In the genomic region with DNA sequence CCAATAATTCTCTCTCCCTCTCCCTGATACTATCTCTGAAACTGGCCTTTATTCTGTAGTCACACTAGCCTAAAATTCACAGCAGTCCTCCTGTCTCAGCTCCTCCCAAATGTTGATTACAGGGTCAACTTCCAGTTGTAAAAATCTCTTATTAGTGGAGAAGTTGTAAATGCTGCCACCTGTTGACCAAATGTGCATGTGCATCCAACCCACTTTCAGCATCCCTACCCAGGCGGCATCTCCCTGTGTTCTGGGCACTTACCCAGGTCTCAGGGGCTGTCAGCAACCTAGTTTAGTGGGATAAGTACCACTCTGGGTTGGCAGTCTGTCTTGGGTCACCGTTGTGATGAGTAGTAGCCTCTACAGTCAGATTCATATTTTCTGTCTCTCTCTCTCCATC, we compare ENCODE assay signal across 9 mouse cellular contexts. TPM values are rescaled to one million over a fixed set of nuclear protein-coding genes. Genes with fewer than 3 reads are reported as not detected.
DNase-seq lines count a peak whose midpoint lies in the region; ATAC-seq and TF ChIP-seq lines count a peak whose summit lies in the region.
"Had no signal": no experiment of that assay in that cellular context is flagged by ENCODE, and none has a peak within 500 bp of the region (broad histone marks: within the 10 kb centered on the region; RNA-seq: fewer than 3 reads in every experiment).

No protein-coding gene starts in this region.

- peak; percentile 51; the same call in 1 of the 2 replicates for TF ChIP-seq CTCF in testis, adult 2 months (IDR thresholded peaks at IDR 0.05; ENCODE audit: control insufficient read depth, insufficient read depth, insufficient replicate concordance, low read depth, low read length)
- peak; percentile 37; the same call in 1 of the 2 replicates for TF ChIP-seq CTCF in bone marrow, adult 2 months (IDR thresholded peaks at IDR 0.05; ENCODE audit: control insufficient read depth, insufficient read depth, low read length)
- TF ChIP-seq CTCF in hindbrain, postnatal 0 days (IDR thresholded peaks at IDR 0.05; ENCODE audit: low read depth) = peak; percentile 74

- no peaks in the 10 kb centered on the region for H3K9me3 ChIP-seq in embryonic facial prominence, embryonic 10.5 days
- no peaks in the 10 kb centered on the region for H3K9me3 ChIP-seq in hindbrain, postnatal 0 days (ENCODE audit: low read length)
- H3K9me3 ChIP-seq: neural tube, embryonic 13.5 days had no signal

- no peak overlapping the region for H3K9ac ChIP-seq in hindbrain, postnatal 0 days (replicated peaks; ENCODE audit: low read length)
- H3K9ac ChIP-seq: neural tube, embryonic 13.5 days had no signal

- ATAC-seq in hindbrain, postnatal 0 days = 0 out of 2 replicates have a peak, but pooled peaks have one; percentile 35

- no peak for TF ChIP-seq POLR2A in testis, adult 2 months (IDR thresholded peaks at IDR 0.05; ENCODE audit: control insufficient read depth, low read depth, low read length)
- TF ChIP-seq POLR2A in bone marrow, adult 2 months (IDR thresholded peaks at IDR 0.05; ENCODE audit: borderline replicate concordance, control insufficient read depth, low read depth, low read length) = no peak

- H3K4me2 ChIP-seq in hindbrain, postnatal 0 days (ENCODE audit: low read depth, low read length) = no peak overlapping the region
- H3K4me2 ChIP-seq: neural tube, embryonic 13.5 days had no signal

- DNase-seq in testis, postnatal 14 days (ENCODE audit: low spot score) = no peak
- peak; percentile 34 for DNase-seq in embryonic facial prominence, embryonic 10.5 days (ENCODE audit: low spot score)
- DNase-seq in hindbrain, postnatal 0 days (ENCODE audit: low spot score) = peak; percentile 78
- peak; percentile 53 to 65 for DNase-seq in left cerebral cortex, adult 18-20 months (ENCODE audit: low spot score in 2 of 2)
- DNase-seq in natural killer cell, adult 2 months (ENCODE audit: low spot score in 2 of 2) = peak; percentile 9 to 35
- no peak for DNase-seq in urinary bladder, postnatal 10 days (ENCODE audit: low spot score)

- H3K4me1 ChIP-seq in testis, adult 2 months (ENCODE audit: control insufficient read depth, insufficient read depth, low read length) = peaks cover 4% of the 10 kb centered on the region; the same call in 1 of the 2 replicates
- no peaks in the 10 kb centered on the region for H3K4me1 ChIP-seq in bone marrow, adult 2 months (ENCODE audit: control insufficient read depth, insufficient read depth, low read length)
- H3K4me1 ChIP-seq in embryonic facial prominence, embryonic 10.5 days = 0 out of 2 replicates have a peak, but pooled peaks cover 4% of the 10 kb centered on the region
- H3K4me1 ChIP-seq in hindbrain, postnatal 0 days (ENCODE audit: insufficient read depth, low read length) = no peaks in the 10 kb centered on the region
- H3K4me1 ChIP-seq: neural tube, embryonic 13.5 days had no signal

- H3K27ac ChIP-seq in testis, adult 2 months (ENCODE audit: control insufficient read depth, insufficient read depth, low read depth, low read length) = no peak overlapping the region
- H3K27ac ChIP-seq in bone marrow, adult 2 months (ENCODE audit: control insufficient read depth, insufficient read depth, low read depth, low read length, poor library complexity) = no peak overlapping the region
- H3K27ac ChIP-seq in embryonic facial prominence, embryonic 10.5 days (replicated peaks) = no peak overlapping the region
- no peak overlapping the region for H3K27ac ChIP-seq in hindbrain, postnatal 0 days
- H3K27ac ChIP-seq: neural tube, embryonic 13.5 days had no signal

- no peaks in the 10 kb centered on the region for H3K27me3 ChIP-seq in testis, adult 2 months (ENCODE audit: control insufficient read depth, insufficient read depth, low read length)
- H3K27me3 ChIP-seq in embryonic facial prominence, embryonic 10.5 days (replicated peaks; ENCODE audit: low read depth, poor library complexity, severe bottlenecking) = no peaks in the 10 kb centered on the region
- no peaks in the 10 kb centered on the region for H3K27me3 ChIP-seq in hindbrain, postnatal 0 days (ENCODE audit: insufficient read depth, low read length)
- H3K27me3 ChIP-seq: neural tube, embryonic 13.5 days had no signal

- 23% methylated on average over 2 of the region's 2 CpGs for WGBS in bone marrow, adult 2 months
- 59% methylated on average over 2 of the region's 2 CpGs for WGBS in embryonic facial prominence, embryonic 10.5 days
- WGBS in hindbrain, postnatal 0 days = 37% methylated on average over 2 of the region's 2 CpGs

- H3K36me3 ChIP-seq in testis, adult 2 months (ENCODE audit: control insufficient read depth, insufficient read depth, low read length) = no peaks in the 10 kb centered on the region
- peaks cover 32% of the 10 kb centered on the region for H3K36me3 ChIP-seq in embryonic facial prominence, embryonic 10.5 days (replicated peaks)
- no peaks in the 10 kb centered on the region for H3K36me3 ChIP-seq in hindbrain, postnatal 0 days (ENCODE audit: insufficient read depth, low read length)
- H3K36me3 ChIP-seq: neural tube, embryonic 13.5 days had no signal

- no peak overlapping the region for H3K4me3 ChIP-seq in testis, adult 2 months (ENCODE audit: control insufficient read depth, low read depth, low read length)
- no peak overlapping the region for H3K4me3 ChIP-seq in bone marrow, adult 2 months (replicated peaks; ENCODE audit: control insufficient read depth, low read depth, low read length)
- no peak overlapping the region for H3K4me3 ChIP-seq in embryonic facial prominence, embryonic 10.5 days
- H3K4me3 ChIP-seq in hindbrain, postnatal 0 days (ENCODE audit: low read length) = no peak overlapping the region
- H3K4me3 ChIP-seq: neural tube, embryonic 13.5 days had no signal

RNA-seq across cellular contexts. Expression of gene Dnajc6, which starts 38.1 kb away (rescaled TPM):
- 1.5 TPM in 2 replicates for polyA plus RNA-seq in testis, adult 2 months (2012; rRNA removed)
- 1.6 and 2.7 TPM in 2 replicates for polyA plus RNA-seq in bone marrow, adult 2 months (2011; ENCODE audit: insufficient read depth, insufficient read length, low replicate concordance, missing spikeins)
- 1.5 and 1.6 TPM in 2 replicates for polyA plus RNA-seq in embryonic facial prominence, embryonic 10.5 days (2016; fragmentation: Nextera tagmentation; extraction: Ambion mirVana)
- 205 and 216 TPM in 2 replicates for total RNA-seq in hindbrain, postnatal 0 days (2014; rRNA removed)
- polyA plus RNA-seq in hindbrain, postnatal 0 days (2015; fragmentation: Nextera tagmentation; extraction: Ambion mirVana) = 56.5 and 60.9 TPM in 2 replicates
- total RNA-seq in left cerebral cortex, adult 18-20 months (2021) = 100 to 1,000 TPM; 306 to 307 TPM

RNA-seq across cellular contexts. Expression of gene Ak4, which starts 39.3 kb away (rescaled TPM):
- 3.3 and 4.2 TPM in 2 replicates for polyA plus RNA-seq in testis, adult 2 months (2012; rRNA removed)
- polyA plus RNA-seq in bone marrow, adult 2 months (2011; ENCODE audit: insufficient read depth, insufficient read length, low replicate concordance, missing spikeins) = 2.4 TPM in 1 of 2 replicates, not detected in the other
- 25.0 and 32.2 TPM in 2 replicates for polyA plus RNA-seq in embryonic facial prominence, embryonic 10.5 days (2016; fragmentation: Nextera tagmentation; extraction: Ambion mirVana)
- total RNA-seq in hindbrain, postnatal 0 days (2014; rRNA removed) = 18.6 and 23.6 TPM in 2 replicates
- 8.2 and 8.4 TPM in 2 replicates for polyA plus RNA-seq in hindbrain, postnatal 0 days (2015; fragmentation: Nextera tagmentation; extraction: Ambion mirVana)
- total RNA-seq in left cerebral cortex, adult 18-20 months (2021) = 10 to 100 TPM; 40.4 to 55.9 TPM

Comparison
In these comparisons a context has a peak if more than half of its experiments do, and no peak if none do; other contexts are left out.
1. DNase-seq: peak in embryonic facial prominence, embryonic 10.5 days (single experiment), hindbrain, postnatal 0 days (single experiment), left cerebral cortex, adult 18-20 months (2 of 2) and natural killer cell, adult 2 months (2 of 2); none in testis, postnatal 14 days (single experiment) and urinary bladder, postnatal 10 days (single experiment).
2. RNA of gene Dnajc6, which starts 38.1 kb away (polyA plus RNA-seq): 56.5 to 60.9 TPM in hindbrain, postnatal 0 days; 1.6 to 2.7 TPM in bone marrow, adult 2 months, 1.5 TPM in testis, adult 2 months and 1.5 to 1.6 TPM in embryonic facial prominence, embryonic 10.5 days; every median in the first group is over 10 times any median in the second.
3. Peak in every context shown above with its lines, with median percentiles within 50 percentile points of each other: CTCF ChIP-seq.